Mouse (Mus musculus) kidney, embryonic 15.5 days (tissue): ENCODE results near the gene Popdc3. TPM values are rescaled to one million over a fixed set of nuclear protein-coding genes. Genes with fewer than 3 reads are reported as not detected.
"Not testable (repeated sequence)": the region's sequence is repeated elsewhere in the genome, so short reads cannot be mapped to it uniquely, and the experiment has no call there.

Experiments used
- ATAC-seq: fragments of 200-750 bp; cut with Nextera tagmentation; replicated peaks from 2 replicates; pipeline ENCODE4 v1.8.0; 2017; ENCODE audit warnings: moderate TSS enrichment; ENCODE audit not compliant: low FRiP score
- H3K27ac ChIP-seq: fragments of 300-500 bp; sonication (generic); 2 replicates; pipeline ENCODE4 v1.5.1; 2015; ENCODE audit warnings: mild to moderate bottlenecking, inconsistent platforms
- H3K27me3 ChIP-seq: fragments of 300-500 bp; sonication (generic); 2 replicates; pipeline ENCODE4 v1.6.1; 2015; ENCODE audit warnings: inconsistent platforms
- H3K36me3 ChIP-seq: fragments of 300-500 bp; sonication (generic); 2 replicates; pipeline ENCODE4 v1.6.1; 2015; ENCODE audit warnings: inconsistent platforms
- H3K4me1 ChIP-seq: fragments of 300-500 bp; sonication (generic); 2 replicates; pipeline ENCODE4 v1.6.1; 2015; ENCODE audit warnings: inconsistent platforms
- H3K4me2 ChIP-seq: fragments of 300-500 bp; sonication (generic); 2 replicates; pipeline ENCODE4 v1.6.1; 2015; ENCODE audit warnings: moderate library complexity, mild to moderate bottlenecking, inconsistent platforms
- H3K4me3 ChIP-seq: fragments of 300-500 bp; sonication (generic); replicated peaks from 2 replicates; pipeline ENCODE4 v1.5.1; 2015; ENCODE audit warnings: mild to moderate bottlenecking, inconsistent platforms
- H3K9ac ChIP-seq: fragments of 300-500 bp; sonication (generic); 2 replicates; pipeline ENCODE4 v1.6.1; 2015; ENCODE audit warnings: mild to moderate bottlenecking, inconsistent platforms
- H3K9me3 ChIP-seq: fragments of 300-500 bp; sonication (generic); replicated peaks from 2 replicates; pipeline ENCODE4 v1.6.1; 2016; ENCODE audit warnings: inconsistent platforms
- WGBS: fragments of 180-500 bp; shearing (Covaris S2); methylation state at CpG from one replicate; pipeline ENCODE4 v1.1.7; 2015; ENCODE audit warnings: mixed read lengths; 5-methylcytosine and 5-hydroxymethylcytosine counted together
- polyA plus RNA-seq: library from polyadenylated mRNA; unstranded; fragments of >200 nt; fragmentation: Nextera tagmentation; extraction: Ambion mirVana; gene quantifications from 2 replicates; pipeline ENCODE4 v1.2.1, GENCODE M21; 2015

Gene Popdc3
- polyA plus RNA-seq, 1 experiment from 2014 or later: 0.78 TPM

GRCm38 (mm10) chr10:45328196-45329000, 150.5 kb downstream of the Popdc3 start:
- Histone ChIP-seq H3K4me2 (no peak overlapping the region), H3K36me3 (no peaks in the 10 kb centered on the region), H3K27ac (no peak overlapping the region), H3K9me3 (no peaks in the 10 kb centered on the region), H3K9ac (no peak overlapping the region), H3K4me3 (no peak overlapping the region), H3K27me3 (0 out of 2 replicates have a peak, but pooled peaks cover 6% of the 10 kb centered on the region), H3K4me1 (no peaks in the 10 kb centered on the region)
- 76% methylated on average over 7 of the region's 7 CpGs for WGBS
- ATAC-seq: no peak

- no peak overlapping the region for H3K9ac ChIP-seq
- 0 out of 2 replicates have a peak, but pooled peaks have one; percentile 33 for ATAC-seq
- H3K36me3 ChIP-seq: no peaks in the 10 kb centered on the region
- H3K4me2 ChIP-seq: peak overlapping the region; percentile 93
- H3K27ac ChIP-seq: no peak overlapping the region
- H3K27me3 ChIP-seq: peaks cover 45% of the 10 kb centered on the region
- H3K4me1 ChIP-seq: 0 out of 2 replicates have a peak, but pooled peaks cover 2% of the 10 kb centered on the region
- 27% methylated on average over 7 of the region's 7 CpGs for WGBS
- no peaks in the 10 kb centered on the region for H3K9me3 ChIP-seq
- H3K4me3 ChIP-seq: peak overlapping the region; percentile 69
Observed at GRCm38 (mm10) chr10:45334925-45335324, 157.0 kb downstream of the Popdc3 start.

GRCm38 (mm10) chr10:45335434-45336422, 157.8 kb downstream of the Popdc3 start, which contains the start of gene Bves:
Bves (plus strand) TSS chr10:45335772.
- Histone ChIP-seq H3K9me3 (no peaks in the 10 kb centered on the region), H3K9ac (peak within 1 kb of the TSS; percentile 49), H3K36me3 (no peaks in the 10 kb centered on the region), H3K4me1 (0 out of 2 replicates have a peak, but pooled peaks cover 2% of the 10 kb centered on the region), H3K27ac (no peak within 1 kb of the TSS), H3K27me3 (peaks cover 45% of the 10 kb centered on the region), H3K4me3 (peak within 1 kb of the TSS; percentile 69), H3K4me2 (peak within 1 kb of the TSS; percentile 93)
- peak; percentile 87 for ATAC-seq
- 1% methylated on average over 114 of the region's 116 CpGs for WGBS

- Histone ChIP-seq H3K9me3 (no peaks in the 10 kb centered on the region), H3K4me2 (no peak overlapping the region), H3K4me3 (no peak overlapping the region), H3K27me3 (peaks cover 31% of the 10 kb centered on the region), H3K9ac (no peak overlapping the region), H3K4me1 (0 out of 2 replicates have a peak, but pooled peaks cover 2% of the 10 kb centered on the region), H3K27ac (no peak overlapping the region), H3K36me3 (no peaks in the 10 kb centered on the region)
- no peak for ATAC-seq
- 79% methylated on average over 7 of the region's 7 CpGs for WGBS
Observed at GRCm38 (mm10) chr10:45339106-45339505, 161.2 kb downstream of the Popdc3 start.

GRCm38 (mm10) chr10:45344381-45344780, 166.5 kb downstream of the Popdc3 start:
- no peak overlapping the region for H3K4me3 ChIP-seq
- H3K27ac ChIP-seq: no peak overlapping the region
- ATAC-seq: no peak
- H3K9me3 ChIP-seq: no peaks in the 10 kb centered on the region
- H3K9ac ChIP-seq: no peak overlapping the region
- H3K27me3 ChIP-seq: no peaks in the 10 kb centered on the region
- no peak overlapping the region for H3K4me2 ChIP-seq
- H3K36me3 ChIP-seq: no peaks in the 10 kb centered on the region
- H3K4me1 ChIP-seq: no peaks in the 10 kb centered on the region
- 85% methylated on average over 4 of the region's 4 CpGs for WGBS

GRCm38 (mm10) chr10:45345217-45345616, 167.3 kb downstream of the Popdc3 start:
- Histone ChIP-seq H3K27me3 (no peaks in the 10 kb centered on the region), H3K36me3 (no peaks in the 10 kb centered on the region), H3K4me2 (no peak overlapping the region), H3K9me3 (no peaks in the 10 kb centered on the region), H3K9ac (no peak overlapping the region), H3K27ac (no peak overlapping the region), H3K4me3 (no peak overlapping the region), H3K4me1 (no peaks in the 10 kb centered on the region)
- WGBS: 74% methylated on average over 9 of the region's 9 CpGs
- ATAC-seq: no peak

- 89% methylated on average over 3 of the region's 3 CpGs for WGBS
- ATAC-seq: not testable (repeated sequence)
Observed at GRCm38 (mm10) chr10:45348143-45348542, 170.2 kb downstream of the Popdc3 start.

GRCm38 (mm10) chr10:45356091-45356490, 178.2 kb downstream of the Popdc3 start:
- no peaks in the 10 kb centered on the region for H3K4me1 ChIP-seq
- no peak overlapping the region for H3K9ac ChIP-seq
- H3K27ac ChIP-seq: no peak overlapping the region
- H3K4me3 ChIP-seq: no peak overlapping the region
- no peak overlapping the region for H3K4me2 ChIP-seq
- ATAC-seq: no peak
- H3K27me3 ChIP-seq: no peaks in the 10 kb centered on the region
- no peaks in the 10 kb centered on the region for H3K36me3 ChIP-seq
- H3K9me3 ChIP-seq: no peaks in the 10 kb centered on the region
- WGBS: 91% methylated on average over 6 of the region's 6 CpGs

More at GRCm38 (mm10) chr10:45348143-45348542, 170.2 kb downstream of the Popdc3 start:
- not testable (repeated sequence) for H3K4me2 ChIP-seq, H3K36me3 ChIP-seq, H3K27ac ChIP-seq, H3K9me3 ChIP-seq, H3K27me3 ChIP-seq, H3K9ac ChIP-seq, H3K4me1 ChIP-seq, H3K4me3 ChIP-seq

- no peak overlapping the region for H3K4me2 ChIP-seq
- no peaks in the 10 kb centered on the region for H3K27me3 ChIP-seq
- H3K36me3 ChIP-seq: no peaks in the 10 kb centered on the region
- ATAC-seq: no peak
- 45% methylated on average over 5 of the region's 5 CpGs for WGBS
- H3K9ac ChIP-seq: no peak overlapping the region
- H3K4me1 ChIP-seq: no peaks in the 10 kb centered on the region
- no peak overlapping the region for H3K4me3 ChIP-seq
- no peak overlapping the region for H3K27ac ChIP-seq
- no peaks in the 10 kb centered on the region for H3K9me3 ChIP-seq
Observed at GRCm38 (mm10) chr10:45363396-45363795, 185.5 kb downstream of the Popdc3 start.

- Histone ChIP-seq H3K36me3 (no peaks in the 10 kb centered on the region), H3K4me3 (no peak overlapping the region), H3K4me2 (no peak overlapping the region), H3K9ac (no peak overlapping the region), H3K27ac (no peak overlapping the region), H3K4me1 (no peaks in the 10 kb centered on the region), H3K27me3 (no peaks in the 10 kb centered on the region), H3K9me3 (no peaks in the 10 kb centered on the region)
- no peak for ATAC-seq
- WGBS: 87% methylated on average over 17 of the region's 17 CpGs
Observed at GRCm38 (mm10) chr10:45366987-45367705, 189.2 kb downstream of the Popdc3 start.
